Mouse (Mus musculus) kidney, postnatal 25 days (tissue): ENCODE measurements at regions not wholly inside any gene's neighbourhood (a gene's known extent, or its start where the extent isn't known, plus 50 kb on each side); places are given as distances from the start of the nearest gene placed in this dataset.
"Not testable (repeated sequence)": the region's sequence is repeated elsewhere in the genome, so short reads cannot be mapped to it uniquely, and the experiment has no call there.

Experiments used
- DNase-seq, 2 experiments: peaks; one replicate each; pipeline ENCODE4 v3.0.0; 2021; ENCODE audit warnings: mixed read lengths in 2 of 2

DNA sequence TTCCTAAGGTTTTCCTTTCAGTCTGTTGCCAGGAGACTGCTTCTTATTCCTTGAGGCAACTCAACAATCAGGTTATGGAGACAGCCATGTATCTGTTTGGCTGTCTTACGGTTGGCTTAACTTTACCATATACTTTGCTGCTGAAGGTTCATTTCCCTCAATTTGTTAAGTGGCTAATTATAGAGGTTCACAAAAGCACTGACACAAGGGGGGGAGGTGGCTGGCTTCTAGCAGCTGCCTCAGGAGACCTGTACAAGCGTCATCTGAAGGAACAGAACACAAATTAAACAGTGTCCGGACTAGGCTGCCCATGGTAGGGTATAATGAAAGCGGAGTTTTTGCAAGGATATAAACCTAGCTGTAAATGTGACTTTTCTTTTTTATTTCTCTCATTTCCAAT lies 305.0 kb upstream of the Rnf219 start:
- DNase-seq = no peak

DNA sequence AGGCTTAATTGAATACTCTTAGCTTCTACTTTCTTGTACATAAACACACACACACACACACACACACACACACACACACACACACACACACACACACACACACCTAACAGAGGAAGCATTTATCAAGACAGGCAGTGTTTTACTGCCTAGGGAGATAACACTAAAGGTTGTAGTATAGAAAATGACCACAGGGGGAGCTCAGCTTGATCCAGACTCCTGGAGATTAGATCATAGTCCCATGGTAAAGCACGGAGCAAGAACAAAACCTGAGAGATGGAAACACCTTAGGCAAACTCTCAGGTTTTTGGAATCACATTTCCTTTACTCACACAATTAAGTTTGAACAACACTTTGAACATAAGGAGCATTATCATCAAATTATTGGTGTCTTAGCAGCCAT lies 302.5 kb upstream of the Rnf219 start:
- DNase-seq = no peak

DNA sequence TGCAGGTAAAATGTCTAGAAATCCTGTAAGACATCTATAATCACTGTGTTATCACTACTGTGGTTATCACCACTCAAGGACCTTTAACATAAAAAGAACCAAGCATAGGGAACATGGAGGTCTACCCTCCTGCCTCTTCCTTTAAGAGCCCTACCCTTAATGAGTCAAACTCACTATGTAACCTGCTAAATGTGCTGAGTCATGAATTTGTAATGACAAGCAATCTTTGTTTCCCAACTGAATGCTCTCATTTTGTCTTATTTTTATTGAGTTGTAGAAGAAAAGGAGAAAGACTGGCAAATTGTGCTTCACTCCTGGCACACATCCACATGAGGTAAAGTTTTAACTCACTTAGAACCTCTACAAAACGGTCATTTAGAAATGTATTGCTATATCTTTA lies 301.8 kb upstream of the Rnf219 start:
- DNase-seq = no peak

DNA sequence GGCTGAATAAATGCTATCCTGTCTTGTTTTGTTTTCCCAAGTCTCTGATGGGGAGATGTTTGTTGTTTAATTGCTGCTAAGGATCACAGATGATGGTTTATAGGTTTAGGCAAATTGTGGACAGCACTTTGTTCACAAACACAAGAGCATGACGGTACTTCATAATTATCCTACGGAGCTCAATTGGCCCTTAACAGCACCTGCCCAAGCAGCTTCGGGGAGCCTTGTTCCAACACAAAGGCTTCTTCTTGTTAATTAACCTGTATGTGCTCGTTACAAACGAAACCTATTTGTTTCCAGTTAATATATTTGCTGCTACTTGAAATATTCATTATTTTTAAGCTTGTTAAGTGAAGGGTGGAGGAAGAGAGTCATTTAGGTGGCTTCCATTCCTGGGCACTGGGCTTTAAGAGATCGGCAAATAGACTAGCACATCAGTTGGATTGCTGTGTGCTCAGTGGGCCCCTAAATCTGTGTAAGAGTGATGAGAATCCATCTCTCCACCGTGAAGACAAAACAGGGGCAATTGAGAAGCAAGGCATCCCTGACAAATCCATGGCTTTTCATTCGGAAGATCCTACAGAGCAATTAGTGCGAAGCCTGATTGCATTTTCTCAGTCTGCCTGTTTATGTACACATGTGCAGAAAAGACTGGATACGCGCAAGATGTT lies 299.6 kb upstream of the Rnf219 start:
- DNase-seq = no peak

DNA sequence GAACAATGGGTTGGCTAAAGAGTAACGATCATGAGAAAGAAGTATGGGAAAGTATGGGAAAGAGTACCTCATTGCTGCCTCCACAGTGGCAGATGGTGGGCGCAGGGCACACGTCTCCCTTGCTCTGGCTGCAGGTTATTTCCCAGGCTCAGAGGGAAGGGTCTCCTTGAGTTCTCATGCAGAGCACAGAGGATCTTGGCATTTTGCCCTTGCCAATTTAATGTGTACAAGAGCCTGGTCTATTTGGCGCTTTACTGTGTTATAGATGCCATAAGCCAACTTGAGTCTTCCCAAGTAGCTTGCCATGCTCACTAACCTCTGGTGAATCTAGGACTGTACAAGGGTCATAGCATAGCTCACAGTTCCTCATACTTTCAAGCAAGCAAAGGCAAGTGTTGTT lies 296.7 kb upstream of the Rnf219 start:
- DNase-seq = no peak

DNA sequence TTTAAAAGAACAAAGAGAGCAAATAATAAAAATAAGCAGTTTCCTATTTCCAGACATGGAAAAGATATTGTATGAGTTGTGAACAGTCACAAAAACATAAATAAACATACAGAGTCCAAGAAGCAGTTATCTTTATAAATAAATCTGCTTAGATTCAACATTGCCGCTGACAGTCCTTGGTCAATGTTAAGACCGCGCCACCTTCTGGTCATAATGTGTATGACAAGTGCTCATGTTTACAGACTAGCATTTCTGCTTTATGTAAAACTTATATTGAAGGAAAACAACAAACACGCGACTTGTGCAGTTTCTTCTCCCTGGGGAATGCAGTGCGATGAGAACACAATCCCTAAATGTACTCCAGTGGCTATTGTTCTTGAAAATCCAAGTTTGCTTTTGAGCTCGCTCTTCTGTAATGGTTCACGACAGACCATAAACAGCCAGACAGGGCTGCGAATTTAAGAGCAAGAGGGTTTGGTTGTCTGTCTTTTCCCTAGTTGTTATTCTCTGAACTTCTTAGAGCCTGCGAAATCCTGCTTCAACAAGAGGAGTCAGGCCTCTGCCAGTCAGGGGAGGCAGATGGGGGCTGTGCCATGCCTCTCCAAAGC lies 291.6 kb upstream of the Rnf219 start:
- peak; percentile 52 to 89 for DNase-seq

DNA sequence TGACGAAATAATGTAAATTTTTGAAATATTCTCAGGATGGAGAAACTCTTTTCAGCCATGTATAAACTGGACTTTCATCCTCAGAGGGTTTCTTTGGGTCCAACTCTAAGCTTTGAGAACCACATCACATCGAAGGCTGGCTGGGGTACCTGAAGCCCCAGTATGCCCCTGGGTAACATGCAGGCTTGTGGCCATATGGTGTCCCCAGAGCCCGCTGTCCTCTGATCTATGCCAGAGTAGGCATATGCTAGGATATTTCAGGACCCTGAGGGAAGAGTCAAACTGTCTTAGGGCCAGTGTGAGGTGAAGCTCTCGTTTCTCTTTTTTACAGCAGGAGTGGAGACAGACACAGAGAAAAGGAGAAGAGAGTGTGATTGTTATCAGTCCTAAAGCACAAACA lies 289.6 kb upstream of the Rnf219 start:
- DNase-seq = no peak

DNA sequence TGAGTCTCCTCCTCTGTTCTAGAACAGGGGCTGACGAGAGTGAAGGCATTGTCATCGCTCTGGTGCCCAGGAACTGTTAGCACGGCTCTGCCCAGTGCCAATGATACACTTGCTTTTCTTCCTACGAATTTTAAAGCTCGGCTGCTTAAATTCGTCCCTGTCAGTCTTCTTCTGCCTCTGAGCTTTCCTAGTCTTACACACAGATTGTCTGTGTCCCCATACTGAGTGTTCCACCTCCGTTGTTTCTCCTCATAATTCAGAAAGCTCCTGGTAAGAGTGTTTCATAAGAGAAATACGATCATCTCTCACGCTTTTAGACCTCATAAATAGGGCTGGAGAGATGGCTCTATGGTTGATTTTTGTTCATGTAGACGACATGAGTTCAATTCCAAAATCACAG lies 282.9 kb upstream of the Rnf219 start:
- no peak for DNase-seq

DNA sequence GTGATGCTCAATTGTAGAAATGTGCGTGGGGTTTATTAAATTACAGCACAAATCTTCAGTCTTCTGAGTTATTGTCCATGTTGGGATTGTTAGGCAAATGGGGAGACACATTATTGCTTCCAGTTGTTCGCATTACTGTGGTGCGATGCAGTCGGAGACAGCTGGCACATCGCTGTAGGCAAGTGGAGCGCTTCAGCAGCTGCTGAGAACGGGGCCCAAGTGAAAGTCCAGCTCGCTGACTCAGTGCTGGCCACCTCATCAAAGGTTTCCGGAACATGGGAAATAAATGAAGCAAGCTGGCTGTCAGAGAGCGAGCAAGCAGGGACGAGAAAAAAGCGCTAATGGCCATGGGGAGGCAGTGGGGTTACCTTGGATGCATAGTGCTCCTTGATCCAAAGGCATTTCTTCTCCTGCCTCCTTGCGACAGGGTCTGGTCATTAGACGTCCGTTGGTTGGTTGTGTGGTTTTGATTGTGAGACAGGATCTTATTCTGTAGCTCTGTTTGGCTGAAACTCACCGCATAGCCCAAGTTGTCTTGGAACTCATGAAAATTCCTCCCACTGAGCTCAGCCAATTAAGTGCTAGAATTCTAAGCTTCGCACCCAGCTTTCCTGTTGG lies 274.0 kb upstream of the Rnf219 start:
- DNase-seq = no peak

DNA sequence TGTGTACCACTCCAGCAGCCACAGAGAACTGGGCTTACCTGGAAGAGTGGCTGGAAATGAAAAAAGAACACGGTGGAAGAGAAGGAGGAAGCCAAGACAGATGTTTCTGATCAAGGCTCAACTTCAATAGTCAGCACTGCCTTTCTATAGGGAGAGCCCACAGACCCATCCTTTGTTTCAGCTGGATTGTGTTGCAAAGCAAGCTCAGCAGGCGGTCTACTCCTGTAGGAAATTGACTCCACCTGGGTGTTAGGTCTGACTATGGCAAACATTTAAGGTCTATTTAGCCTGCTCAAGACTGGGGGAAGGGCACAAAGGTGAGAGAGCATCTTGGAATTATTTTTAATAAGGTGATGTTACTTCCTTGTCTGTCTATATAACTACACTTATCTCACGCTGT lies 266.9 kb upstream of the Rnf219 start:
- no peak for DNase-seq

DNA sequence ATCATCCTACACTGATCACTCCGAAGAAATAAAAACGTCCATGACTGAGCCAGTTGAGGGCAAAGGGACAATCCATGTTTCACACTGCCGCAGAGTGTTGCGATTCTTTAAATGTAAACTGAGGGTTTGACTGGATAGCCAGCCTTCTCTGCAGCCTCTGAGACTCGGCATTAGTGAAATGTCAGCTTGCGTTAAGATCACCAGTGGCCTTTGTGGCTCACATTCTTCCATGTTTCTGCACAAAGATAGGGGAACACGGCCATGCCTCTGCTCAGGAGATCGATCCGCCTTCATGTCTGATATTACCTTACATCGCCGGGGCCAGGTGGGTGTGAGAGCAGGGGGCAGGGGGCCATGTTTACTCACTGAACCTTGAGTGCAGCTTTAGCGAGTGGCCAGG lies 262.6 kb upstream of the Rnf219 start:
- no peak for DNase-seq

DNA sequence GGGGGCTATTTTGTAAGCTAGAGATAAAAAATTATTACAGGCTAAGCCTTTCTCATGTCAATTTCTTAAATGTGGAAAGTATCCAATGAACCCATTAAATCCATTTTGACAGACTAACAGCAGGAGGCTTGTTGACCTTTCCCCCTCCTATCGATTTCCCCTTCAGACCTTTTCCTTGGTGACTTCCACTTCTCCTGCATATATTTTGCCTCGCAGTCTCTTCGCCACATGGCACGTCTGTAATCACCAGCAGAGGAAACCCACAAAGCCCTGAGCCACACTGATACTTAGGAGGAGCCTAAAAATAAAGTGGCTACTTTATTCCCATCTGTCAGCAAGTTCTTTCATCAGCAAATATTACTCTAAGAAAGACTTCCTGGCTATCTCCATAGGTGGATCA lies 247.5 kb upstream of the Rnf219 start:
- no peak for DNase-seq

DNA sequence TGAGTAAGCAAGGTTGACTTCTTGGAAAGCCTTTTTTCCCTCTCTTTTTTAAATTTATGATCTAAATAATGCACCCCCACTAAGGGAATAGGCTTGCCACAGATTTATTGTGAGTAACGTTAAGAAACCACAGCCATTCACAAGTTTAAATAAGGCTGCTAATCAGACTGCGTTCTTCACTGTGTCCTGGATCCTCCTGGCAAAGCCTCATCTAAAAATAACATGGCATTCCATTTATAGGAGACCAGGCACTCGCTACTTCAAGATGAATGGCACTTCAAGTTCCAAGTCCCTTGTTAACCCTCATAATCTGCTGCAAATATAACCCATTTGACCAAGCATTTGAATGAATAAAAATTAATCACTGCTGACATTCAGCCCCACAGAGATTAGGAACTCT lies 211.8 kb upstream of the Rnf219 start:
- no peak for DNase-seq

DNA sequence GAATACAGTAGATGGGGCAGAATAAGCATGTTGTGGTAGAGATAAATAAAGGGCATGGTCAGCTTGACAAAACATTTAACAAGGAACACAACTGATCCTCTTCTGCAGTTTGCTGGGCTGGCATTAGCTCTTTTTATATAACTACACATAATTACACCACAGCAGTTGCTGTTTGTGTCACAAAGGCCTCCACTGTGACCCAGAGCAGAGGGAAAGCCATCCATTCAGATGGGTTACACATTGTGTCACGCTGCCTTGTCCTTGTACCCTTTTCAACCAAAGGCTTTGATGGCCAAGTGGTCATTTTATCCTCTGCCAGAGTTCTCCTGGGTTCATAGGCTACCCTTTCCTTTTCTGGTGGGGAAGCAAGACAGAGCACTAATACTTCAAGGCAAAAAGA lies 209.6 kb upstream of the Rnf219 start:
- no peak for DNase-seq

DNA sequence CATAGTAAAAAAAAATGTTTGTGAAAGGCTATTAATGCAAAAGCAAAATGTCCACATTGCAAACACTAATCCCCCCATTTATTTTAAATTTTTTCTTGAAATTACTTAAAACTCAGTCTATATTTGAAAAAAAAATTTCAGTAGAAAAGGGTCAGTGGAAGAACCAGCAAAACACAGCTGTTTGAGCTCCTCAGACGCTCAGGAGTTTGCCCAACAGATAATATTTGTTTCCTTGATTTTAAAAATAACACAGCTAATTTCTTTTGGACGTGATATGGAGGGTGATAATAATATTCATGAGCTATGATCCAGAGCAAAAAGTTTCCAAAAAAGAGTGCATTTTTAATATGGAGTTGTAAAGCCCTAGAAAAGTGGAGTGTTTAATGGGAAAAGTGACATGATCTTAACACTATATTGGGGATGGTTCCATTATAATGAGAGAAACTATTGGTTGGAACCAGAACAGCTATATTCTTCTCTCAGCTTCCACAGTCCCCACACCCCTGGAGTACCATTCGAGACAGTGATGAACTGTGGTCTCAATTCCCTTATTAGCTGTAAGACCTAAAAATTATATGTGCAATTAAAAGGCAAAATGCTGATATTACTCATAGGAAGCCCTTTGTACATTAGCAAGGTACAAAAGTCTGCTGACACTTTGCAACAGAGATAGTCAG lies 209.0 kb upstream of the Rnf219 start:
- no peak for DNase-seq

DNA sequence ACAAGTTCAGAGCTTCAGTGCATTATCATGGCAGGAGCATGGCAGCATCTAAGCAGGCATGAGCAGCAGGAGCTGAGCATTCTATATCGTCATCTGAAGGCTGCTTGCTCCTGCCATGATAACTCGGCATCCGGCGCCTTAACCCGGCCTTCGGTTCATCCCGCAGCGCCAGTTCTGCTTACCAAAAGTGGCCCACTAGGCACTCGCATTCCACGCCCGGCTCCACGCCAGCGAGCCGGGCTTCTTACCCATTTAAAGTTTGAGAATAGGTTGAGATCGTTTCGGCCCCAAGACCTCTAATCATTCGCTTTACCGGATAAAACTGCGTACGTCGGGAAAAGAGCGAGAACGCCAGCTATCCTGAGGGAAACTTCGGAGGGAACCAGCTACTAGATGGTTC lies 193.2 kb upstream of the Rnf219 start:
- DNase-seq = not testable (repeated sequence)

DNA sequence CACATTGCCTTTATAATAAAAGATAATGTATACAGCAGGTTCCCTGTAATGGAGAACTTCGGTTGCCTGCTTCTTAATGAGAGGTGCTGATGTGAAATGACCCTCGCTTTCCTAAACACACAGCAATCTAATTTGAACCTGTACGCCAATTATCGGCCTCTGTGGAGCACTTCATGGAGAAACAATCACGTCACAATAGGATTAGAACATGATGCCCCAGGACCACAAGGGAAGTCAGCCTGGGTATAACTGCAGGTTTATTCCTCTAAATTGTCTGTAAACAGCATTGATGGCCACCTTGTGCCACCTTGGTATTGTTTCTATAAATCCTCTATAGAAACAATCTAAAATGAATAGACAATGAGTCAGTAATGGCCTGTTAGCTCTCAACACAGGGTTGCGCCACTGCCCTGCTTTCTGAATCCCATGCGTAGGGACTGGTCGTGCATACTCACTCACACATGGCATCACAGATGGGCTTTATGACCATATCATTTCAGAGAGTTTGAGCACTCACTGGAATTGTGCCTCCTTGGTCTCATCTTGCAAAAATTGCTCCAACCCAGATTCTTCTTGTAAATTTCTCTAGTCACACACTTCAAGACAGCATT lies 179.9 kb upstream of the Rnf219 start:
- no peak for DNase-seq

DNA sequence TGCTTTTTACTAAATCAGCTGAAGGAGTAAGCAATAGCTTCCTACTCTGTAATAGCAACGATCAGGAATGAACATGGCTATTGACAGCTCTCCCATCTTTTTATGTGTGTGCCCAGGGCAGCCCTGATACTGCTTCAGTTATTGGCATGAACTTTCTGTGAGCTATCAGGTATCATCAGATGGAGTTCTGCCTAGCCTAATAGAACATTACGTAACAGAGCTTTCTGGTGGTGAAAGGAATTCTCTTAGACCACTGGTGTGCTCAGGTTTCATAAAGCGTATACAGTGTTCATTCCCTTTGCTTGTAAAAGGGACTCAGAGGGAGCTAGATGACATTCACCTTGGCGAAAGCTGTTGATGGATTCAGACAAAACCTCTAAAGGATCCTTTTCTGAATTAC lies 176.5 kb upstream of the Rnf219 start:
- DNase-seq = no peak

DNA sequence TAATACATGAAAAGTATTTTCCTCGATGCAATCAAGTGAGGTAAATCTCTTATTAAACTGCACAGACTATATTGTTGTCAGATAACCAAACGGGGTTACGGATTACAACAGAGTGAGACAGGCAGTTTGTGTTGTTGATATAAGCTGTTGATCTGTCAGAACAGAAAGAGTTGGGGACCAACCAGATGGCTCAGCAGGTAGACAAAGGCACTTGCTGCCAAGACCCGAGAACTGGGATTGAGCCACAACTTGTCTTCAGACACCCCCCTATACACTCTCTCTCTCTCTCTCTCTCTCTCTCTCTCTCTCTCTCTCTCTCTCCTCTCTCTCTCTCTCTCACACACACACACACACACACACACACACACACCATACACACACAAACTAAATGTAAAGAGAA lies 172.7 kb upstream of the Rnf219 start:
- no peak for DNase-seq

DNA sequence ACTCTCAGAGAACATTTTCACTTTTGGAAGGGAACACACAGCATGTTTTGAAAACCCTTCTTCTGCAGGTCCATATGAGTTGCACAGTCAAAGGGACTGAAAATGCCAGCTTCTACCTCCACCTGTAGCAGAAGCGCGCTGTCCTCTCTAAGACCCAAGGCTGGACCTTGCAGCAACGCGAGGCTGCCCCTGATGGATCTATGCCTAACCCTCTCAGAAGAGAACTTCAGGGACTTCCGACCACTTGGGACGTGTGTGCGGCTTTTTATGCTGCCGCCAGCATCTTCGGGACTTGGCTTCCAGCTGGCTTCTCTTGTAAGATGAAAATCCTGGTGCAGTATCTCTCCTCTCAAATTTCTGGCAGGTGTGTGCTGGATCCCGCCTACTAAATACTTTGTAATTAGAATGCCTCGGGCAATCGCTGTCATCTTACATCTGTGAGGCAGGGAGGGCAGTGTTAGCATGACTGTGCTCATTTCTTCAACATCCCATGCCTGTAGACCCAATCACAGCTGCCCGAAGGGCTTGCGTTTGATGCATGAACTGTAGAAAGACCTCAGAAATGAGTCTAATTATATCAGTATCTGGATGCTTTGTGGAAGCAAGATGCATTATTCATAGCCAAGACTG lies 171.8 kb upstream of the Rnf219 start:
- no peak for DNase-seq

DNA sequence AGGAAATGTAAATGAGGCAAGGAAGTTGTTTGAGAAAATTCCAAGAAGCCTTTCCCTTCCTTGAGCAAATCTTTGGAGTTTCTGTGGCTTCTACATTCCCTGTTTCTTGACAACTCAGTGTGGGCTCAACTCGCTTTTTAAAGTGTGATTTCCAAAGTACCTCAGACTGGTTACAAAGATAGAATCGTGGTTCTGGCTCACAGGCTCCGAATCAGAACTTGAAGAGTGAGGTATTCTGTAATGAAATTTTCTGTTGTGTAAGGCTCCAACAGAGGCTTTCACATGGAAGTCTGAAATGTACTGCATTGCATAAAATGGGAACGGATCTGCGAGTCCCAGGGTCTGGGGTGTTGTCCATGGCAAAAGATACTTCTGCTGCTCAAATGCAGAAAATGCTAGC lies 170.2 kb upstream of the Rnf219 start:
- DNase-seq = no peak

DNA sequence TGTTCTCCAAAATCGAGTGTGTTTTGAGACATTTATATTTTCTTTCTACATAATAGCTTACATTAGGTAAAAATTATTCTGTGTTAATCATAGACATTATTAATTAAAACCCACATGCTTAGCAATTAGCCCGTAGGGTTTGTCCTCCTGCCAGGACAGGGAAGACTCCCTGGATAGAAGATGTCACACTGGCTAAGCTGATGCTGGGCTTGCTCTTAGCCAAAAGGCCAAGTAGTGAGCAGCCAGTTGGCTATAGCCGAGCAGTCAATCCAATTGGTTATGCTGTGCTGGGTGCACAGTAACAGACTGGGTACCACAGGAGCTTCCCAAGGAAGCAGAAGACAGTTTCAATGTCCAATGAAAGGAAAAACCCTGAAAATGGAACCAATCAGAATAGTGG lies 166.0 kb upstream of the Rnf219 start:
- no peak for DNase-seq

DNA sequence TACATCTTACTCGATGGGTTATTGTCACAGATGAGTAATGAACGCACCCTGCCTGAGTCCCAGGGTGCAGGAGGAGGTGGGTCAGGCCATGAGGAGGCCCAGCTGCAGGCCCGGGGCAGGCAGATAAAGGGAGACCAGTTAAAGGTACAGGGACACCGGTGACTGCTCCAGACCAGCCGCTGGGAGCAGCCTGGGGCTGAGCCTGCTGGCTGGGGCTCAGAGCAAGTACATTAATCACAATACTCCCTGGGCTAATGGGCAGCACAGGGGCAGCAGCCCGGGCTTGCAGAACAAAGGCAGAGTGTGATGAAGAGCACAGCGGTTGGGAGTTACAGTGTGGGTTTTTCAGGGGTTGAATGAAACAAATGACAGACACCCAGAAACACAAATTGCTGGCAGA lies 154.4 kb upstream of the Rnf219 start:
- no peak for DNase-seq
